Mouse (Mus musculus) inflammation-experienced regulatory T-cells (primary cell): ENCODE results near the gene Bax. TPM values are rescaled to one million over a fixed set of nuclear protein-coding genes. Genes with fewer than 3 reads are reported as not detected.

Source experiments
- polyA plus RNA-seq, 2 experiments: library from polyadenylated mRNA; unstranded; fragments of 100-300 nt; shearing (Covaris generic); gene quantifications; one replicate each; pipeline ENCODE4 v1.2.1; 2017

The Bax gene
- 100 to 1,000 TPM; 267 to 295 TPM for polyA plus RNA-seq

DNA sequence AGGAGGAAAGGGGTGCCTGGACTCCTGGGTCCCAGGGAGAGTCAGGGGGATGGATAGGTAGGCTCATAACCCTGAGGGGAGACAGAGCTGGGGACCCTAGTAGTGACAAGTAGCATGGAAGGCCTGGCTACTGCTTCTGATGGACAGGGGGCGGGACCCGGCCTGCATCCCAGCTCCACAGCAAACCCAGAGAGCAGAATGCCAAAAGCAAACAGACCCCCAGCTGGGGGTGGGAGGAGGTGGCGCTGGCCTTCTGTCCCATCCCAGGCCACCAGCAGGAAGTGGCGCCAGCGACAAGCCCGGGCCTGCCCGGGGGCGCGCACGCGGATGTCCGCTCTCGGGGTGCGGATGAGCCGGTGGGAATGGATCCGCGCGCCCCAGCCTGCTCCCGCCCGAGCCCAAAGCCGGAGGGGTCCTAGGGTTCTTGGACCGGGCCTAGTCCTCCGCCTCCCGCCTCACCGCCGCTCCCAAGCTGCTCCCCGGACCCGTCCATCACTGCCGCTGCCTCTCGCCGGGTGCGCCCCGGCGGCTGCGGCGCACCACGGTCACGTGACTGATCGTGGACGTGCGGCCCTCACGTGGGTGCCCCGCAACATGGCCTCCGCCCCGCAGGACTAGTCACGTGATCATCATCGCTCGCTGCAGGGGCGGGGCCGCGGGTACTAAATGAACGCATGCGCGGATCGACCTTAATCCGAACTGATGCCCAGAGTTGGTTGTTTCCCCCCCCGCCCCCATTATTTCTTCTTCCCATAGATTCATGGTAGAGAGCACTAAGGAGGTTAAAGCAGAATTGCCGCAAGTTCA is at the start of gene Bax:
Gene Bax, minus strand, starts transcription at position 616 of the 807 bp plus-strand sequence.

GRCm38 (mm10) chr7:45509912-45510787 is 43.5 kb upstream of the Bax start, which contains the start of gene Nucb1:
TSS of gene Nucb1 (minus strand) at chr7:45510406.

GRCm38 (mm10) chr7:45488293-45489204 is 21.9 kb upstream of the Bax start, which contains the start of gene Dhdh:
TSS of gene Dhdh (minus strand) at chr7:45488805.

DNA sequence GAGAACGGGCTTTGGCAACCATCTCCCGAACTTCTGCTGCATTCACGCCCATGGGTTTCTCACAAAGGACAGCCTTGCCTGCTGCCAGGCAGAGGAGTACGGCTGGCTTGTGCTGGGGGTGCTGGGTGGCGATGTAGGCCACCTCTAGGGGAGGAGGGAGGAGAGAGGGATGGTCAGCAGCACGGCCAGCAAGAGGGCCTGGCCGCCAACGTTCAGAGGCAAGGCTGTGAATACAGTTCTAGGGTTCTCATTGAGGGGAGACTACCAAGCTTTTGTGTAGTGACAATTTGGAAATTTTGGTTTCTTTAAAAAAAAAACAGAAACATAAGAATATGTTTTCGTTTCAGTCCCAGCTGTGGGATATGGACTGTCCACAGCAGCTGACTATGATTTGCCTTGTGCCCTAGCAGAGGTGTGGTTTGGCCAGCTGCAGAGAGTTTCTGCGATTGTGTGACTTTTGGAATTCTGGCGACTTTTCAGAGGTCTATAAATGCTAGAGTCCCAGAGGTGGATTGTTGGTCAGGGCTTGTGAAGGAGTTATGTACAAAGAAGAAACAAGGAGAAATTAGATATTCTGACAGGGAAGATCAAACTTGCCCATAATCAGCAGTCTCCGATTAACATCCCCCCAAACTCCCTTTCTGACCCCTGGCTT is 20.2 kb upstream of the Bax start, which contains the start of gene Gm45808:
Gene Gm45808, minus strand, starts transcription at position 51 of the 655 bp plus-strand sequence.

DNA sequence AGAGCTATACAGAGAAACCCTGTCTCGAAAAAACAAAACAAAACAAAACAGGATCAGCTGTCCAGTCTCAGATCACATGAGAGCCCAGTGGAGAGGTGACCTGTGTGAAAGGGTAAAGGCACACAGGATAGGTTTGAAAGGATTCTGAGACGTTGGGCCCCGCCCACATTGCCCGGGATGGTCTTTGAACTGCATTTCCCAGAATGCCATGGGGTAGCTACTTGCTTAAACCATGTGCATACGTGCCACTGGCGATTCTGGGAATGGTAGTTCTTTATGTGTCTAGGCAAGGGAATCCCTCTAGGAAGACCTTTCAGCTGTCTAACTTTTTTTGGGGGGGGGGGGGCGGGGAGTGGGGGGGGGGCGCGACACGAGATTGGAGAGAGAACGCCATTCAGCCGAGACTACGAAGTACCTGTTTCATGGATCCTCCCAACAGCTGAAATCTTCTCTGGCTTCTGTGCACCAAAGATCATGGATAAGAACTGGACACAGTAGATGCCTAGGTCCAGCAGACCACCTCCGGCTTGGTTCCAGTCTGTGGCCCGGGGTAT is 14.8 kb upstream of the Bax start, which contains the start of gene Tulp2:
Gene Tulp2, plus strand, starts transcription at position 504 of the 554 bp plus-strand sequence.

GRCm38 (mm10) chr7:45459564-45460140 is 7.0 kb downstream of the Bax start, which contains the start of gene Ftl1:
TSS of gene Ftl1 (minus strand) at chr7:45459884.

GRCm38 (mm10) chr7:45437521-45438276 is 29.0 kb downstream of the Bax start, which contains the start of gene Ruvbl2:
TSS of gene Ruvbl2 (minus strand) at chr7:45438096.

DNA sequence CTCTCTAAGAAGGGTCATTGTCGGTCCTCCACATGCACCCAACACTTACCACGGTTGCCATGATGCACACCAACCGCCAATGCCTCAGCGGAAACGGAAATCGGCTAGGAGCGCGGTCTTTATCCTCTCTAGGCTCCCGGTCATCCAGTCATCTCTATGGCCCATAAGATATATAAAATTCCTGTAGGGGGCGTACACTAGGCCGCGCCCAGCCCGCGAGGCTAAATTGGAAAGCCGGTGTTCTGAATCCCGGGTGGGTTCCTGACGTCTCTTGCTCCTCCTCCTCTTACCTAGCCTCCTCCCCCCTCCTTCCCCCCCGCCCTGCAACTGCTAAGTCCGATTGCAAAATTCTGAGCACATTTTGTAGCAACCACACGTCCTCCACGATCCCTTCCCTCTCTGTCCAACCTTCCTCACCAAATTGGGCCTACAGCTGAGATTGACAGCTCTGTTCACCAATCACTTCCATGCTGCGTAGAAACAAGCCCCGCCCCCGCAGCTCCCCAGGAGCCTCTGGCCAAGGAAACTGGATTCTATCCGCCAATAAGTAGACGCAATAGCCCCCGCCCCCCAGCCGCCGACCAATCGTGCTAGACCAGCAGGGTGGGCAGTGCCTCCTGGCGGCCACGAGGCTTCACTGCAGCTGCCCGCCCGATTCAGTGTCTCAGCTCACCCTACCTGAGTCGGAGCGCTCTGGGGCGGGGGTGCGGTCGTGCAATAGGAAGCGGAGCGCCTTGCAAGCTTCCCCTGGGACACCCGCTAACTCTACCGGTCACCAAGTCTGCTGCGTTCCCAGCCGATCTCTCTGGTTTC is 32.3 kb downstream of the Bax start, which contains the start of gene Gys1:
Gene Gys1, plus strand, starts transcription at position 642 of the 813 bp plus-strand sequence.

DNA sequence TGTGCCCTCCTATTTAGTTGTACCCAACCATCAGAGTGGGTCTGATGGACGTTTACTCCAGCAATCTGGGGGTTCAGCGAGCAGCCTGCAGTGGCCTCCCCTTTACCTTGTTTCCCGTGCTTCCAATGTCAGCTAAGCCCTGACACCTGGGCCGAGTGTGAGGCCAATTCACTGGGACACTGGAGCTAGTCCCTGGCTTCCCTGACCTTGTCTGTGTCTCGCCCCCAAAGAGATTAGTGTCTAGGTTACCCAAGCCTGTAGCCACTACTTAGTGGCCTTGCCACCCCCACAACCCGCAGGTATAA is 46.1 kb downstream of the Bax start, which contains the start of gene Lhb:
Gene Lhb, plus strand, starts transcription at position 206 of the 305 bp plus-strand sequence.

DNA sequence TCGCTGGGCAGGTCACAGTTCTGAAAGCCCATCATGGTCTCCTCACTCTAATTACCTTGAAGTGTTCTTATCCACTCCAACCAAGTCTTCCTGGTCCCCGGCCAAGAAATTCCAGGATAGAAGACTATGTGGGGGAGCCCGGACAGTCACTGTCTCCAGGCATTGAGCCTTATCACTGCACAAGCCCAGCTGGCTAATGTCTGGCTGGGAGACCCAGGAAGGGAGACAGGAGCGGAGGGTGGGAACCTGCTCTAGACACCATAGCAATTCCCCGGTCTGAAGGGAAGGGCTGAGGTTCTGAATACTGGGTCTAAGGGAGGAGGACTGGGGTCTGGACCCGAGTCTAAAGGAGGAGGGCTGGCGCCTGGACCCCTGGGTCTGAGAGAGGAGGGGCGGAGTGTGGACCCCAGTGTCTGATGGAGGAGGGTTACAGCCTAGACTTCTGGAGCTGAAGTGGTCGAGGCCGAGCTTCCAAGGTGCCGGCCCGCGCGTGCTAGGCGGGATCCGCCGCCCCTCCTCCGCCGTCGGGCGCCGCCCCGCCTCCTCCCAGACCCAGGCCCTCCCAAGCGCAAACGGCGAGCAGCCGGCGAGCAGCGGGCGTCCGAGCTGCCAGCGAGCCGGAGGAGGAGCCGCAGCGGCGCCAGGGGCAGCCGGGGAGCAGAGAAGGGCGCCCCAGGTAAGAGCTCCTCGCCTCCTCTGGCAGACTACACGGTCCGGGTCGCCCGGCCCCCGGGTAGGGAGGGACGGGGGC is 53.4 kb downstream of the Bax start, which contains the start of gene Ntf5:
Gene Ntf5, plus strand, starts transcription at position 583 of the 751 bp plus-strand sequence.

Other genes starting within 250 kb of the Bax start
- gene Cd37, start 227.8 kb downstream of the Bax start, polyA plus RNA-seq: 100 to 1,000 TPM; 565 to 611 TPM
- gene Slc6a16, start 225.8 kb downstream of the Bax start, polyA plus RNA-seq: under 1 TPM in 1 of 2 experiments, not detected in 1; 0.40 TPM
- gene Slc6a21, start 189.4 kb downstream of the Bax start, polyA plus RNA-seq: under 1 TPM; 0.18 to 0.38 TPM
- gene Trpm4, start 133.1 kb downstream of the Bax start, polyA plus RNA-seq: 10 to 100 TPM in 1 of 2 experiments, 1 to 10 TPM in 1; 9.5 to 13.8 TPM
- gene Hrc, start 131.6 kb downstream of the Bax start, polyA plus RNA-seq: not detected
- gene Ppfia3, start 99.9 kb downstream of the Bax start, polyA plus RNA-seq: under 1 TPM; 0.36 to 0.60 TPM
- under 1 TPM in 1 of 2 experiments, not detected in 1; 0.90 TPM for gene Lin7b, start 96.3 kb downstream of the Bax start, polyA plus RNA-seq
- gene Snrnp70, start 71.2 kb downstream of the Bax start, polyA plus RNA-seq: 100 to 1,000 TPM; 192 to 196 TPM
- under 1 TPM in 1 of 2 experiments, not detected in 1; 0.17 TPM for gene Kcna7, start 61.2 kb downstream of the Bax start, polyA plus RNA-seq
- gene Ntf5, start 53.2 kb downstream of the Bax start, polyA plus RNA-seq: under 1 TPM; 0.71 to 0.96 TPM
- not detected for gene Lhb, start 46.1 kb downstream of the Bax start, polyA plus RNA-seq
- 10 to 100 TPM; 14.1 to 14.9 TPM for gene Gys1, start 32.1 kb downstream of the Bax start, polyA plus RNA-seq
- gene Ruvbl2, start 28.8 kb downstream of the Bax start, polyA plus RNA-seq: 10 to 100 TPM; 62.1 to 62.7 TPM
- 1,000 to 10,000 TPM; 1,804 to 2,248 TPM for gene Ftl1, start 7.0 kb downstream of the Bax start, polyA plus RNA-seq
- gene Tulp2, start 15.0 kb upstream of the Bax start, polyA plus RNA-seq: 1 to 10 TPM; 2.5 to 5.9 TPM
- gene Gm45808, start 19.9 kb upstream of the Bax start, polyA plus RNA-seq: not detected
- under 1 TPM; 0.60 to 0.68 TPM for gene Dhdh, start 21.9 kb upstream of the Bax start, polyA plus RNA-seq
- 100 to 1,000 TPM; 266 to 278 TPM for gene Nucb1, start 43.5 kb upstream of the Bax start, polyA plus RNA-seq
- gene Ppp1r15a, start 59.4 kb upstream of the Bax start, polyA plus RNA-seq: 100 to 1,000 TPM in 1 of 2 experiments, 10 to 100 TPM in 1; 90.4 to 153 TPM
- 1 to 10 TPM; 1.5 to 3.4 TPM for gene Plekha4, start 59.4 kb upstream of the Bax start, polyA plus RNA-seq
- gene Hsd17b14, start 88.0 kb upstream of the Bax start, polyA plus RNA-seq: 1 to 10 TPM; 1.4 to 1.9 TPM
- gene Bcat2, start 103.3 kb upstream of the Bax start, polyA plus RNA-seq: 10 to 100 TPM; 59.6 to 75.4 TPM
- under 1 TPM in 1 of 2 experiments, not detected in 1; 0.50 TPM for gene Fgf21, start 148.6 kb upstream of the Bax start, polyA plus RNA-seq
- 1 to 10 TPM in 1 of 2 experiments, under 1 TPM in 1; 0.25 to 1.6 TPM for gene Fut1, start 150.4 kb upstream of the Bax start, polyA plus RNA-seq
- gene Izumo1, start 154.9 kb upstream of the Bax start, polyA plus RNA-seq: under 1 TPM; 0.47 to 0.92 TPM
- gene Rasip1, start 160.6 kb upstream of the Bax start, polyA plus RNA-seq: 1 to 10 TPM in 1 of 2 experiments, under 1 TPM in 1; 0.67 to 3.4 TPM
- gene Mamstr, start 173.1 kb upstream of the Bax start, polyA plus RNA-seq: 1 to 10 TPM; 1.2 to 1.5 TPM
- gene Fut2, start 199.5 kb upstream of the Bax start, polyA plus RNA-seq: 1 to 10 TPM in 1 of 2 experiments, under 1 TPM in 1; 0.65 to 2.5 TPM
- gene Ntn5, start 217.1 kb upstream of the Bax start, polyA plus RNA-seq: under 1 TPM in 1 of 2 experiments, not detected in 1; 0.49 TPM
- not detected for gene Sec1, start 227.5 kb upstream of the Bax start, polyA plus RNA-seq
- gene Car11, start 232.9 kb upstream of the Bax start, polyA plus RNA-seq: 1 to 10 TPM; 6.1 to 9.2 TPM
- gene Dbp, start 238.2 kb upstream of the Bax start, polyA plus RNA-seq: 10 to 100 TPM; 26.0 to 37.0 TPM
- 1,000 to 10,000 TPM; 1,327 to 1,518 TPM for gene Rpl18, start 248.6 kb upstream of the Bax start, polyA plus RNA-seq